Mouse (Mus musculus): ENCODE measurements around the gene Hoxa6. TPM values are rescaled to one million over a fixed set of nuclear protein-coding genes. Genes with fewer than 3 reads are reported as not detected.

The Hoxa6 gene
- not detected for total RNA-seq (2023)

GRCm38 (mm10) chr6:52208072-52208867, at the start of gene Hoxa6:
Gene Hoxa6 (minus strand): TSS chr6:52208722.

GRCm38 (mm10) chr6:52245757-52246142, 37.2 kb upstream of the Hoxa6 start, which contains the start of gene Hoxa11:
Gene Hoxa11 (minus strand): TSS chr6:52245810.

GRCm38 (mm10) chr6:52240389-52241000, 32.0 kb upstream of the Hoxa6 start, which contains the start of gene Hoxa10:
Gene Hoxa10 (minus strand): TSS chr6:52240854.

GRCm38 (mm10) chr6:52230516-52231165, 22.1 kb upstream of the Hoxa6 start, which contains the start of gene Hoxa9:
Gene Hoxa9 (minus strand): TSS chr6:52231089.

GRCm38 (mm10) chr6:52221337-52221992, 12.9 kb upstream of the Hoxa6 start, which contains the start of gene Hoxa7:
Gene Hoxa7 (minus strand): TSS chr6:52221854.

GRCm38 (mm10) chr6:52213119-52213986, 4.8 kb upstream of the Hoxa6 start, which contains the start of the genes Hoxa3 and Gm28308:
Gene Hoxa3 (minus strand): TSS chr6:52213336.
Gene Gm28308 (minus strand): TSS chr6:52213339.

GRCm38 (mm10) chr6:52204050-52204752, 4.3 kb downstream of the Hoxa6 start, which contains the start of gene Hoxa5:
Gene Hoxa5 (minus strand): TSS chr6:52204587.

GRCm38 (mm10) chr6:52190906-52191810, 17.4 kb downstream of the Hoxa6 start, which contains the start of gene Hoxa4:
Gene Hoxa4 (minus strand): TSS chr6:52191753.

GRCm38 (mm10) chr6:52177061-52177735, 31.3 kb downstream of the Hoxa6 start, which contains the start of gene 5730596B20Rik:
Gene 5730596B20Rik (plus strand): TSS chr6:52177498.

GRCm38 (mm10) chr6:52164626-52165440, 43.7 kb downstream of the Hoxa6 start, which contains the start of gene Hoxa2:
Gene Hoxa2 (minus strand): TSS chr6:52164831.

GRCm38 (mm10) chr6:52158276-52159051, 50.1 kb downstream of the Hoxa6 start, which contains the start of gene Hoxa1:
Gene Hoxa1 (minus strand): TSS chr6:52158317.

Other genes with a start within 250 kb of the Hoxa6 start
- gene Skap2, start 196.2 kb downstream of the Hoxa6 start, total RNA-seq (2023) = 100 to 1,000 TPM; 199 to 208 TPM
- gene Hoxa1, start 50.4 kb downstream of the Hoxa6 start, total RNA-seq (2023) = not detected
- under 1 TPM in 1 of 2 experiments, not detected in 1; 0.27 TPM for gene Hoxa2, start 43.9 kb downstream of the Hoxa6 start, total RNA-seq (2023)
- gene 5730596B20Rik, start 31.2 kb downstream of the Hoxa6 start, total RNA-seq (2023) = not detected
- gene Hoxa4, start 17.0 kb downstream of the Hoxa6 start, total RNA-seq (2023) = under 1 TPM in 1 of 2 experiments, not detected in 1; 0.22 TPM
- gene Hoxa5, start 4.1 kb downstream of the Hoxa6 start, total RNA-seq (2023) = under 1 TPM; 0.18 to 0.20 TPM
- gene Hoxa3, start 4.6 kb upstream of the Hoxa6 start, total RNA-seq (2023) = not detected
- gene Gm28308, start 4.6 kb upstream of the Hoxa6 start, total RNA-seq (2023) = not detected
- gene Hoxa7, start 13.1 kb upstream of the Hoxa6 start, total RNA-seq (2023) = under 1 TPM; 0.38 to 0.46 TPM
- under 1 TPM; 0.97 to 1.00 TPM for gene Hoxa9, start 22.4 kb upstream of the Hoxa6 start, total RNA-seq (2023)
- gene Hoxa10, start 32.1 kb upstream of the Hoxa6 start, total RNA-seq (2023) = not detected
- gene Hoxa11, start 37.1 kb upstream of the Hoxa6 start, total RNA-seq (2023) = not detected
- not detected for gene Hoxa13, start 52.2 kb upstream of the Hoxa6 start, total RNA-seq (2023)
- gene Evx1, start 104.8 kb upstream of the Hoxa6 start, total RNA-seq (2023) = not detected

Measured in neutrophil, adult 59 days (primary cell).